Mouse (Mus musculus) testis, postnatal 14 days (tissue): ENCODE results near the gene Ptpn14.

ENCODE experiments used
- DNase-seq: peaks from one replicate; pipeline ENCODE4 v3.0.0; 2021; ENCODE audit warnings: low spot score

The Ptpn14 gene

DNA sequence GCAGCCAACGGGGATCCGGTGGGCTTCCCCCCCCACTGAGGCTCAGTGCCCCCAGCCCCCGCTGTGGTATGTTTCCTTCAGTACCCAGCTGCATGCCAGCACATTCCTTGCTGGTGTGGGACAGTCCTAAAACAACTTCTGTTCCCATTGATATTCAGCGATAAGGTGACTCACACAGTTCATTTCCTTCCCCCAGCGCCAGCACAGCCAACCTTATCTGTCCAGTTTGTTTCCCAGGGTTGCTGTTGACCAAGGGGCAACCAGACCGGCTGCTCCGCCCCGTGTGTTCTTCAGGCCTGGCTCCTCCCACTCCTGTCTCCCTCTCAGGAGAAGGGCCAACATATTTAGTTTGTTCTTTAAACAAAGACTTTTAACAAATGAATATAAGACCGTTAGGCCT, 139.4 kb downstream of the Ptpn14 start:
- DNase-seq, result peak; percentile 49

GRCm38 (mm10) chr1:189868036-189868435, 140.0 kb downstream of the Ptpn14 start:
- DNase-seq, result no peak

DNA sequence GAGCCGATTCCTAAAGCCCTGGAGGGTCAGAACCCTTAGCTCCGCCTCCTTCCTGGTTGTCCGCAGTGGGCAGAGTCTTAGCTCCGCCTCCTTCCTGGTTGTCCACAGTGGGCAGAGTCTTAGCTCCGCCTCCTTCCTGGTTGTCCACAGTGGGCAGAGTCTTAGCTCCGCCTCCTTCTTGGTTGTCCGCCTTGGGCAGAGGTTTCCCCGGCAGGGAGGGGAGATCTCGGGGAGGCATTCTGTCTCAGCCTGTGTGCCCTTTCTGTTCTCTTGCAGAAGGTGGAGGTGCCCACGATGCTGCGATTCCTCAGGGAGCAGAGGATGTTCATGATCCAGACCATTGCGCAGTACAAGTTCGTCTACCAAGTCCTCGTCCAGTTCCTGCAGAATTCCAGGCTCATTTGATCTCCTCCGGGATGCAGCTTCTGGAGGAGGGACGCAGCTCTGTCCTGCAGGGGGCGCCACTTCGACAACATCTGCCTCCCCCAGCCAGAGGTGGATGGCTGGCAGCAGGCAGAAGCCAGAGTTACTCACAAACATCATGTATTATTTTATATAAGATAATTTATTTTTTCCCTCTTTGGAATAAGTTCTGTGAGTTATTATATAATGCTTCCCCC, 141.7 kb downstream of the Ptpn14 start:
- peak; percentile 62 for DNase-seq

DNA sequence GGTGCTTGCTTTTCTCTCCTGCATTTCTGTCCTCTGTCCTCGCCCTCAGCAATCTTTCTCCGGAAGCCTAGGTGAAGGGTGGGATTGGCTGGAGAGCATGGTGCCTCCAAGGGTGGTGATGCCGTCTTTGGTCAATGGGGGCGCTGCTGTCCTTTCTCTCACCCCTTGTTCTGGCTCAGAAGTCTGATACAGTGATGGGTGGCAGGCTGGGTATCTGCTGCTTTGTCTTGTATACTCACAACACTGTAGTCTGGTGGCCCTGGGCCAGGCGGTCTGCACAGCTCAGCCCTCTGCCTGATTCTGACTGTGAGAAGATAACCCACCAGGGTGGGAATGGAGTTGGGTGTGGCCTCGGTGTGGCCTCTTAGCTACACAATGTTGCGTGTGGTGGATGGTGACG, 142.5 kb downstream of the Ptpn14 start:
- DNase-seq, result no peak

GRCm38 (mm10) chr1:189871625-189872024, 143.6 kb downstream of the Ptpn14 start:
- DNase-seq, result no peak

DNA sequence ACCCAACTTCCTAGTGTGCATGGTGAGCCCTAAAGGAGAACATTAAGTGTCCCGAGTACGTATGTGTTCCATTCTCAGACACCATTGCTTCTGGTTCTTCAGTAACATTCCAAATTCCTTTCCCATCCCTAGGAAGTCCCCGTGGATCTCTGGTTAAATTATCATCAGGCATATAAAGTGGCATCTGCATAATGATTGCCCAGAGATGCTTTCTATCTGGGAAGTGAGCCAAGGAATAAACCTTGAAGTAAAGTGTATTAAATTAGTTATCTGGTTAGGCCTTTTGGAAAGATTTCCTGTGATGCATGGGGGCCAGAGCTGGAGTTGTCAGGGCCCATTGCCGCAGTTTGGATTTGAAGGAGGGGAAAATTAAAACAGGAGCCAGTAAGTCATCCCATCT, 144.0 kb downstream of the Ptpn14 start:
- DNase-seq, result no peak

GRCm38 (mm10) chr1:189873591-189873990, 145.5 kb downstream of the Ptpn14 start:
- DNase-seq, result no peak

GRCm38 (mm10) chr1:189875439-189875861, 147.4 kb downstream of the Ptpn14 start:
- no peak for DNase-seq

DNA sequence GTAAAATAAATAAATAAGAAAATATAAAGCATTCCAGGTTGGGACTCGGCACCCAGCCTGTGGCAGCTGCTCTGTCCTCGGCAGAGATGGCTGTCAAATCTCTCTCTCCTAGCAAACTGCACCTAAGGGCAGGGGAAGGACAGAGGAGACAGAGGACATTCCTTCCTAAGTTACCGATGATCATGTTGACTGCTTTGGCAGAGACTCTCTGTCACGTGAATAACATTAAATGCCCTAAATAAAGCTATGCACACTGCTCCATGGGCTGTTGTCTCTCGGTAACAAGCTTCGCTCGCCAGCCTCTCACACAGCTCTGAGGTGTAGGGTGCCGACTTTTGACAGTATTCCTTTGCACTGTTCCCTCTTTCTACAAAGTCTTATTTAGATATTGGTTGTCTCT, 148.1 kb downstream of the Ptpn14 start:
- no peak for DNase-seq

GRCm38 (mm10) chr1:189879212-189879611, 151.1 kb downstream of the Ptpn14 start:
- DNase-seq, result no peak

GRCm38 (mm10) chr1:189879965-189880364, 151.9 kb downstream of the Ptpn14 start:
- no peak for DNase-seq

GRCm38 (mm10) chr1:189880745-189881144, 152.7 kb downstream of the Ptpn14 start:
- DNase-seq, result no peak

- DNase-seq, result no peak
Observed at GRCm38 (mm10) chr1:189882886-189883285, 154.8 kb downstream of the Ptpn14 start.

DNA sequence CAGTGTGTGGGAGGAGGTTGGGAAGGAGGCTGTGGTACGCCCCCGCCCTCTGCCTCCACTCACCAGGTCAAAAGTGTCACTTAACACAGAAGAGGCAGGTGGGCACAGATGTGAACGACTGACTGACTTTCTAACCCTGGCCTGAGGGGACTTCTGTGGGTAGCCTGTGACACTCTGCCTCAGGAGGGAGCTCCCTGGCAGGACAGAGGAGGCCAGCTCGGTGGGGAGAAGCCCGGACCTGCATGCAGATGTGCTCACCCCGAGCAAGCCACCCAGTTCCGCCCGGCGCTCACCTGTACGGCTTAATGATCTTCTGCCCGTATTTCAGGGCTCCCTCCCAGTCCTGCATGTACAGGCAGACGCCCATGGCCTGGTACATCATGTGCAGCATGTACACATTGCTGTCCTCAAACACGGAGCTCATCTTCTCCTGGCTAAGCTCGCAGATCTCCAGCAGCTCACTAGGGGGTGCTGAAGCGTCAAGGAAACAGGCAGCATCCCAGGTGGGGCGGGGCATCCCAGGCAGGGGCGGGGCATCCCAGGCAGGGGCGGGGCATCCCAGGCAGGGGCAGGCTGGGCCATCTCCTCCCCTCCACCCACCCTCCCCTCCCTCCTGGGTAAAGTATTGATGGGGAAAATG, 155.6 kb downstream of the Ptpn14 start:
- DNase-seq, result peak; percentile 38

DNA sequence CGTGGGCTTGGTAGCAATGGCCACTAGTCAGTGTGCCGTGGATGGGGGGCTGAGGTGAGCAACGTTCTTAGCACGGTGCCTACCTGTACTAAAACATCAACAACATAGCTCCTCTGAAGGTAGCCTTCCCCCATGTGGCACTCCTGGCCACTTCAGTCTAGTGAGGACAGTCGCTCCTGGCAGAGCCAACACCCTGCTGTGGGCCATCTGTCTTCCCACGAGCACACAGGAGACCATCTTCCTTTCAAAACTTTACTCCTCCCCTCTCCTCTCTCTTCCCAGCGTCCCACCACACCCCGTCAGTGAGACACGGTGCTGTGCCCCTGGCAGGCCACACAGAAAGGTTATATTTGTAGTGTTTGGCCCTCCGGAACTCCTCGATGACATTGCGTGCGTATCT, 156.9 kb downstream of the Ptpn14 start:
- DNase-seq, result no peak

DNA sequence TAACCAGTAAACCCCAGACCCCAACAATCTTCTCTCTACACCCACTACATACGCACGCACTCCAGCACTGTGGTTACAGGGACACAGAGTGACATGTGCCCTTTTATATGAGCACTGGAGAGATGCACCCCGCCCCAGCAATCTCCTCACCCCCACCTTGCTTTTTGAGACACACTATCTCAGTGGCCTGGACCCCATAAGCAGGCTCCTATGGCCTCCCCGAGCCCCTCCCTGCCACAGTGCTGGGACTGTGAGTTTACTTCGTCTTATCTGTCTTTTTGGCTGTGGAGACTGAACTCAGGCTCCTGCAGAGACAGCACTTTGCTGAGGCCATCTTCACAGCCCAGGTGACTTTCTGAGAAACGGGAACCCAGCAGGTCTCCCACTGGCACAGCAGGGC, 157.9 kb downstream of the Ptpn14 start:
- no peak for DNase-seq

DNA sequence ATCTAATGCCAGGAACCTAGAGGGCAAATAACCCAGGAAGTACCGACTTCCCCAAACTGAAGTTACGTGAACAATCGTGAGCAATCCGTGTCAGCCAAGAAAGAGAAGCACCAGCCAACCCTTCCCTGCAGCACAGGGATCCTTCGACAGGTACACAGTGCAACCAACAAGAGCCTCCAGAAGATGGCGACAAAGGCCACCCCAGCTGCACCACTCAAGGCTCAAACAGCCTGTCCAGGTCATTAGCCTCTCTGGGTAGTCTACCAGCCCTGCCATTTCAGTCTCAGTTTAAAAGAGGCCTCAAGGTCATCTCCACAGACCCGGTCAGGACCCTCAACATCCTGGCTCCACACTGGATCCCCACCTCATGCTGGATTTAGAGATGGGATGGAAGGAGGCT, 159.4 kb downstream of the Ptpn14 start:
- DNase-seq, result no peak

GRCm38 (mm10) chr1:189888749-189889148, 160.7 kb downstream of the Ptpn14 start:
- DNase-seq, result no peak

GRCm38 (mm10) chr1:189894191-189894590, 166.1 kb downstream of the Ptpn14 start:
- DNase-seq, result no peak

DNA sequence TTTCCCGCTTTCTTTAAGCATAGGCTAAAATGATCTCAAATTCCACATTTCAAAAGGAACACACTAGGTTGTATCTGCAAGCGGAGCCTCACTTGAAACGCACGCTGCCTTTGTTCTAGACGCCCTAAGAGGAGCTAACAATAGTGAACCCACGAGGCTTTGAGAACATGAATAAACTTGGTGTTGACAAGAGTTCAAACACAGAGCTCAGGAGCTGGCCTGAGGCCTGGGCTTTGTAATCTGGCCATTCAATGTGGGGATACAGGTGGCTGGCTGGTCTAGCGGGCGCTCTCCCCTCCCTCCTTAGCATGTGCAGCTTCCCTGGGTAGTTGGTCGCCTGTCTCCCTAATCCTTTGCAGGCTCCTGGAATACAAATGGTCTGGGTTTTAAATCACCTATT, 169.8 kb downstream of the Ptpn14 start:
- no peak for DNase-seq

DNA sequence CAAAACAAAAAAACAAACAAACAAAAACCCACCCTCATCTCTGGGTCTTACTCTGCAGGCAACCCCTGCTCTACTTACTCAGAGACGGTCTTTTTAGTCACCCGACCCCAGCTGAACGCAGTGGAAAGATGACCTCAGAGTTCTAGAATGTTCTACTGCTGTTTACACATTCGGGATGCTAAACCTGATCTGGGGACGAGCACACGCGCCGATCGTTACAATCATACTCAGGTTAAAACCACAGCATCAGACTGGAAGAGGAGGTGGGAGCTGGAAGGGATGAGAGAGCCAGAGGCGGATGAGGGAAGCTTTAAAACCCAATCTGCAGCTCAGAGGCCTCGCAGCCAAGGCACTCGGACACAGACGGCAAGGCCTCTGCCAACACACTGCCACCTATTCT, 170.6 kb downstream of the Ptpn14 start:
- no peak for DNase-seq

GRCm38 (mm10) chr1:189899526-189899925, 171.5 kb downstream of the Ptpn14 start:
- no peak for DNase-seq

GRCm38 (mm10) chr1:189902413-189902812, 174.3 kb downstream of the Ptpn14 start:
- DNase-seq, result no peak

DNA sequence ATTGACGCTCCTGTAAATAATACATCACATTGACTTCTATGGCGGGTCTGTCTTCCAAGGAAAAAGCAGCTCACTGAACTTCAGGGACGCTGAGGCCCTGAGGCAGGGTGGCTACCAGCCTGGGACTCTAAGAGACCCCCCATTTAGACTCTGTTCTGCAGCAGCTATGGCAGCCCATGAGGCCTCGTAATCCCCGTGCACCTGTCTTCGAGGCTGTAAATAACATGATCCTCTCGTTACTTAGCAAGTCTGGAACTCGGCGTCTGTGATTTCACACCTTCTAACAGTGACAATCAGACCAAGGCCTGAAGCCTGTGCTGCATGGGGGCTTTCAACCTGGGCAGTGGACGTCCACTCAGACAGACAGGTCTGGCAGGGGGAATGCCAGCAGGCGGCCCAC, 175.1 kb downstream of the Ptpn14 start:
- no peak for DNase-seq
